Mouse (Mus musculus) lung, adult 18-20 months (tissue): ENCODE data around the gene Gpr55.

Source experiments
- DNase-seq, 2 experiments: peaks; one replicate each; pipeline ENCODE4 v3.0.0; 2022; ENCODE audit warnings: mixed read lengths in 2 of 2

Gpr55 gene

DNA sequence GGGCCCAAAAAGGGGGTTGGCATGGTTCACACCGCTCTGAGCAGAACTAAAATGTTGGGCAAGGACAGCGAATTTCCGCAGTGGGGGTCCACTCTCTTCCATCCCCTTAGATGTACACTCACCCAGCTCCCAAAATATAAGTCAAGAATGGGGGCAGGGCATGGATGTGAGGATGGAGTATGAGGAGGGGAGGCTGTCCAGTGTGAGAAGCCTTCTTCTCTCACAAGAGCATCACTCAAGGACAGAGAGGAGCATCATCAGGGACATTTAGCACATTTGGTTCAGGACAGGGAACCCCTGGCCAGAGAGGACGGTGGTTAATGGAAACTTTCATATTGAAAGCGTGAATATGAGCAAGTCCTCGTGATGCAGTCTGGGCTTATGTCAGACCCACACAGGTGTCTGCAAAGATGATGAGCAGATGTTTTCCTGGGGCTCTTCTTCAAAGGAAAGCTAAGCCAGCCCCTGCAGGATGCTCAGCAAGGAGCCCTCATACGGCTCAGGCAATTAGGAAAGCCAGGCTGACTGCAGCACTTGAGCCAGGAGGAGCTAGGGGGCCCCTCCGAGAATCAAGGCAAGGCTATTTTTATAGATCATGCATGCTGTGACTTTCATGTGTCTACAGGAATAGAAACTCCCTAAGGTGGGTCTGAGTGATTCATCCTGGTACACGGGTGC lies 2.7 kb downstream of the Gpr55 start:
- DNase-seq, result no peak

DNA sequence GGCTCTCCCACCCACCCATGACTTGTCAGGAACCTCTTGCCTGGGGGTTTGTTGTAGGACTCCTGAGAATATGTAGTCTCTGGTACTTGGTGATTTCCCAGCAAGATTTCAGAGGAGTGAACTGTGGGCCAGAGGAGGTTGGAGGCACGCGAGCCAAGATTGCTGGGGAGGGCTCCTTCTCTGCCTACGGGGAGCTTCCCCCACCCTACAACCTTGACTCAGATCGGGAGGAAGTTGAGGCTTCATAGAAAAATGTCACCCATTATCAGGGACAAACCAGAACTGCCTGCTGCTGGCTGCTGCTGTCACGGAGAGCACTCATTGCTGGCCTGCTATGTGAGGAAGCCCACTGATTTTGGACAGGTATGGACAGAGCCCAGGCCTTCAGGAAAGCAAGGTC lies 3.5 kb downstream of the Gpr55 start:
- DNase-seq, result no peak

DNA sequence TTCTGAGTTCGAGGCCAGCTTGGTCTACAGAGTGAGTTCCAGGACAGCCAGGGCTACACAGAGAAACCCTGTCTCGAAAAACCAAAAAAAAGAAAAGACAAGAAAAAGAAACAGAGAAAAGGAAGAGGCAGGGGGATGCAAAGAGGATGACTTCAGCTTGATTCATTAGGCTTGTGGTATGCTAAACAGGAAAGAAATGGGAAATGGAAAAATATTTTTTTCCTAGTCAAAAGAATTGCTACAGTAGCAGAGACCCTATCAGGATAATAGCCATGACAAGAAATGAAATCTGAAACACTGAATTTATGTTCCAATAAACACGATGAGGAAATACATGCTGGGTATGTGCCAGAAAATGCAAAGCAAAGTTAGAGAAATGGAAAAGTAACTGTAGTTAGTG lies 5.7 kb downstream of the Gpr55 start:
- no peak for DNase-seq

DNA sequence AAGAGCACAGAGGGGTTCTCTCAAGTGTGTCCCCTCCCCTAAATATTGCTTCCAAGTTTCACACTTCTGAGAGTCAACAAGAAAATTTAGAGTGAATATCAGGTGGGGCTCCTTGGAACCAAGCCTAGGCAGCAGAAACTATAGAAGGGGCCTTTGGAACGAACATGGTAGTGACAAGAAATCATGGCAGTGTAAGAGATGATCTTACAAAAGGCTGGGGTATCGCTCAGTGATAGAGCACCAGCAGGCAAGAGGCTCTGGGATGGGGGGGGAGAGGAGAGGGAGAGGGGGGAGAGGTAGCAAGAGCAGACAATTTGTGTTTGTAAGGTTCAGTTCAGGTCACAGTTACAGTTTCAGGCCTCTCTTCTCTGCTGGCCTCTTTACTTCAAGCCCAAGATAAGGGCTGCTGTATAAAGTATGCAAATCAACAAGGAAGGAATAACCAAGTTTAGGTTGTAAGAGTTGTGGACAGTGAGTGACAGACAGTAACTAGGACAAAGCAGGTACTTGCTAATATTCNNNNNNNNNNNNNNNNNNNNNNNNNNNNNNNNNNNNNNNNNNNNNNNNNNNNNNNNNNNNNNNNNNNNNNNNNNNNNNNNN lies 11.6 kb downstream of the Gpr55 start:
- no peak for DNase-seq

DNA sequence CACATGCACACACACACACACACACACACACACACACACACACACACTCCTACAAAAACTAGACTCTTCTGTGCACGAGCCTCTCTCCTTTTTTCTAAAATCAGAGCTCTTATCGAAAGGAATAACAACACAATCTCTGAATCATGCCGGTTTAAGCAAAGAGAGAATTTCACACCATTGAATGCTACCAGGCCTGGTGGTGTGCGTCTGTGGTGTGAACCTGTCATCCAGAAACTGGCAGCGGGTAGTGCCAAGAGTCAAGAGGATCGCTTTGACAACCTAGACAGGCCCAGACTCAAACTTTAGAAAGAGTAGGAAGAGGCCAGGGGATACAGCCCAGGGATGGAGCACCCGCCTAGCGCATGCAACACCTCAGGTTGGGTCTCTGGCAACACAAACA lies 18.5 kb downstream of the Gpr55 start:
- DNase-seq, result no peak

DNA sequence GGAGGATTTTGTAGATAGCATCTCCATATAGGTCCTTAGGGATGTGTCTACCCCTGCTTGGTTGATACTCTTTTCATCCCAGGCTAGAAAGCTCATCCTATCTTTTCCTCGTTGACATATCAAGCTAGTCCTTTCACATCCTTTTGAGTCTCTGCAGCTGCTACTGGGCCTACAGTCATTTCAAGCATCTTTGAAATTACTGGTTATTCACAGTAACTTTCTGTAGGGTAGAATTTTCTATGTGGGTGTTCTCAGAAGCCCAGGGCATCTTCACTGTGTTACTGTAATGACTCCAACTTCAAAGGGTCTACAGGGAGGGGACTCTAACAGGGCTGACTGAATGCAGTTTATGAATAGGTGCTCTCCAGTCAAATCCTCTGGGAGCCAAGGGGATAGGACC lies 23.5 kb downstream of the Gpr55 start:
- DNase-seq, result no peak

DNA sequence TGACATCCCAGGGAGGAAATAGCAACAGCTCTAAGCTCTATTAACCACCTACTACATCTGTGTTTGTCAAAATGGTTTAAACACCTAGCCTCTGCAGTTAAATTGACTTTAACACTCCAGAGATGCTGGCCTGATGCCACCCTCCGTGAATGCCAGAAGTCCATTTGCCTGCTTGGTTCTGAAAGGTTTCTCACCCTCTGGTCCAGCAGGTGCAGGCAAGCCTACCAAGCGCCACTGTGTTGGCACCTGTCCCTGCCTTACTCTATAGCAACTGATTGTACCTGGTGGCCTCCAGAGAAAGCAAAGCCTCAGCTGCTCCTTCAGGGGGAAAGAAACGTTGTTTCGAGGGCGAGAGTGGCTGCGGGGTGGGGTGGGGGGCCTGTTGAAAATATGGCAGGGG lies 24.5 kb downstream of the Gpr55 start:
- peak; percentile 7 to 9 for DNase-seq

DNA sequence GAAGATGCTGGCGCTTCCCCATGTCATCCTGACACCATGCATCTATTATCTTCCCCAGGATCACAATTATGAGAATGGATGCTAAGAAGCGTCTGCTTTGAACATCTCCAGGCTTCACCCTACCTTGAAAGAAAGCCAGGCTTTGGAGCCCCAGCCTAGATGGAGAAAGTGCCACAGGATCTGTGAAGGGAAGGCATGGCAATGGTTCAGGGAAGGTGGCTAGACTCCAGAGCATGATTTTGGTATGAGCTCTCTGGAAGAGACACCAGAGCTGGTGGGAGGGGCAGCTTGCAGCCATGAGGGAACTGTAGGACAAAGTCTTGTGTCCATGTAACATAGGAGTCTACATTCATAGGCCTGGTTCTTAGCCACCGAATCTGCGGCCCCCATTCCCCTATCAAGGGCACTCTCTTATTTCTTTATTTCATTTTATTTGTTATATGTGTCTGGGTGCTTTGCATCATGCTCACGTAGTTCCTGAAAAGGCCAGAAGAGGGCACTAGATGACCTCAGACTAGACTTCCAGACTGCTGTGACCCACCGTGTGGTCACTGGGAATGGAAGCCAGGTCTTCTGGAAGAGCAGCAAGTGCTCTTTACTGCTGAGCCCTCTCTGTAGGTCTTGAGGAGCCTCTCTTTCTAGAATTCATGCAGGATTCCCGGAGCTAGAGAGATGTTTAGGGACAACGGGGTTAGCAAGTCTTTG lies 25.5 kb downstream of the Gpr55 start:
- DNase-seq, result peak; percentile 36 to 54

DNA sequence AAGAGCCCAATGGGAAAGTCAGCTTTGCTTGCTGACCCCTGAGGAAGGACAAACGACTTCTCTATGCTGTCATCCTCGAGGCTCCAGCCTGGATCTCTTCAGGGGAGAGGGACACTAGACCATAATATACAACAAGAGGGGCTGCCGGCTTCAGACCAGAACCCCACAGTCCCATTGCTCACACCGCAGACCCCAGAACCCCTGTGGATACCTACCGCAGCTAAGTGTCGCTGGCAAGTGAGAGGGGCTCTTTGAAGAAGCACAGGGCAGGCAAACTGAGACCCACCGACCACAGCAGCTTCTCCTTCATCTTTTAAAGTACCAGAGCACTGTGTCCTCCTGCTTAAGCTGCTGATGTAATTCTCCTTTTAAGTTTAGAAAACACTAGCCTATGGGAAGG lies 26.2 kb downstream of the Gpr55 start:
- no peak for DNase-seq

DNA sequence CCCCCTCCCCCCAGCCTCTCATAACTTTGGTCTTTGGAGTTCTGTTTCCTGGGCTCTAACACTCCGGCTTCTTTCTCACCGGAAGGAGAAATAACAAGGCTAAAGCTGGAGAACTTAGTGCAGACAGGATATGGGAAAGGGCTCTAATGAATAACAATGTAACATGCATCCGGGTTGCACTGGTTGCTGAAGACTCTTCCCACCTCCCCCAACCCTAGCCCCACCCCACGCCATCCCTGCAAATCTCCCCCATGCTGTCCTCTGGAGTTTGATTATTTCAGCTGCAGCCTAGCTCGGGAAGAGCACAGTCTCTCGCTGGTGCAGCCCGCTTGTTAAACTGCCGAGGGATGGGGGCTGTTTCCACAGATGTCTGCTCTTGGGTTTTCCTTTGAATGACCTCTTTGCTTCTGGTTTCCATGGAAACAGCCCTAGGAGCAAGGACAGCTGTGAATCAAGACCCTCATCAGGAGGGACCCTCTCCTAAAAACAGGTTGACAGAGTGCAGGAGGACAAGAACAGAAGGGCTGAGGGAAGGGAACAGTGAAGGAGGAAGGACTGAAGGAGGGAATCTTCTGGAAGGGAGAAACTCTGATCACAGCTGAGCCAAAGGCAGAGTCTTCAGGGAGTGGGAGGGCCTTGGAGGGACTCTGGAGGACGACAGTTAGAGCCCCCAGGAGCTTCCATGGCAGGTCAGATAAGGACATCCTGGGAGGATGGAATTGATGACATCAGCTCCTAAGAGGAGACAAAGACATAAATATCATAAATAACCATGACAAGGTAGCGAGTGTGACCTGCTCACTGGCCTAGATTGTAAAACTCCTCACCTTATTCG lies 27.0 kb downstream of the Gpr55 start:
- no peak for DNase-seq

DNA sequence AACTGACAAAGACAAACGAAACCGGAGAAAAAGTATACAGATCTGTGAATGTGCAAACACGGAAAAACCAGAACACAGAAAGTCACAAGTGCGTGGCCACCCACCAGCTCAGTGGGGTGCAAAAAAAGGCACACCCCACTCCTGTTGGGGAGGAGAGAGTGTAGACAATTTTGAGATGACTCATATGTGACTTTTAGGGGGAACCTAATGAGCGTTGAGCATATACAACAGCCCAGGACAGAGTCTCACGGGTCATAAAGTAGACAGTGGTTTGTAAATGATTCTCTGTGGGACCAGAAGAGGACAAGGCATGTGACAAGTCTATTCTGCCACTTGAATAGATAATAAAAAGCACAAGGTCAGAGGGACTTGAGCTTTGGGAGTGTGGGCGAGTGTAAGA lies 27.6 kb downstream of the Gpr55 start:
- DNase-seq, result no peak

DNA sequence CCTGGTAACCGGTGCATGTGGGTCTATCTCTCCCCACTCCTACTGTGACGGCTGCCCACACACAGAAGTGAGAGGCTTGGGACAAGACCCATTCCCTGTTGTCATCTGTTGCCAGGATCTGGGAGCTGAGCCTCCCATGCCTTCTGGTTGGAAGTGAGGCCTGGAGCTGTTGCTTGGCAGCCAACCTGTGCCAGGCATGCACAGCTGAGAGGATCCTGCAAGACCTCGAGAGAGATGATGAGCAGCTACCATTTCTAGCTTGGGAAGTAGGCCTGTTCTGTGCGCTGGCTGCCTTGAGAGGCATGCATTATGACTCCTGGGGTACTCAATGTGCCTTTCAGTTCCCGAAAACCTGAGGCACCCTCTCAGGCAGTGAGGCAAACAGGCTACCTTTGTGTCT lies 29.6 kb downstream of the Gpr55 start:
- DNase-seq, result no peak

DNA sequence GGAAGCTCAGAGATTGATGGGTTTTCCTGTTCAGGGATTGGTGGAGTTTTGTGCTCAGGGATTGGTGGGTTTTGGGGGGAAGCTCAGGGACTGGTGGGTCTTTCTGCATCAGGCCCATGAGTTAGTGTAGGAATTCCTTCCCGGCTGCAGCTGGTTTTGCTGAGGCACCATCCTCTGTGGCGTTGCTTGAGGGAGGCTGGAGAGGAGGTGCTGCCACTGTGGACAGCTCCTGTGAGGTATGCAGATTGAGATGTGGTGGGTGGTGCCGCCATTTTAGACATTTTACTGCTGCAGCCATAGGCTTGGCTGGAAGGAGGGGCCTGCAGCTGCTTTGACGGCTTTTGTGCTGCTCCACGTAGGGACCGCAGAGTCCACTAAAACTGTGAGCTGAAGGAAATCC lies 31.4 kb downstream of the Gpr55 start:
- DNase-seq, result no peak

DNA sequence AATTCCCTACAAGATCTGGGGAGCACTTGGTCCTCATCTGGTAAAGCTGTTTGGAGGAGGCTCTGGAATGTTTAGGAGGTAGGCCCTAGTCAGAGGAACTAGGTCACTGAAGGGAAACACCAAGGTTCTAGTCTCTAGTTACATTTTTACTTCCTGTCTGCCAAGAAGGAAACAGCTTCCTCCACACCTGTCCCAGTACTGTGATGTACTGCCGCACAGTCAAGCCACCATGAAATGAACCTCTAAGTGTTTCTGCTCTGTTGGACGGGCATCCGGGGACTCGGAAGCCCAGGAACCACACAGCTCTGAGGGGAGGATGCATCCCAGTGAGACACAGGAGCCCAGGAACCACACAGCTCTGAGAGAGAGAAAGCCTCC lies 32.1 kb downstream of the Gpr55 start:
- no peak for DNase-seq

DNA sequence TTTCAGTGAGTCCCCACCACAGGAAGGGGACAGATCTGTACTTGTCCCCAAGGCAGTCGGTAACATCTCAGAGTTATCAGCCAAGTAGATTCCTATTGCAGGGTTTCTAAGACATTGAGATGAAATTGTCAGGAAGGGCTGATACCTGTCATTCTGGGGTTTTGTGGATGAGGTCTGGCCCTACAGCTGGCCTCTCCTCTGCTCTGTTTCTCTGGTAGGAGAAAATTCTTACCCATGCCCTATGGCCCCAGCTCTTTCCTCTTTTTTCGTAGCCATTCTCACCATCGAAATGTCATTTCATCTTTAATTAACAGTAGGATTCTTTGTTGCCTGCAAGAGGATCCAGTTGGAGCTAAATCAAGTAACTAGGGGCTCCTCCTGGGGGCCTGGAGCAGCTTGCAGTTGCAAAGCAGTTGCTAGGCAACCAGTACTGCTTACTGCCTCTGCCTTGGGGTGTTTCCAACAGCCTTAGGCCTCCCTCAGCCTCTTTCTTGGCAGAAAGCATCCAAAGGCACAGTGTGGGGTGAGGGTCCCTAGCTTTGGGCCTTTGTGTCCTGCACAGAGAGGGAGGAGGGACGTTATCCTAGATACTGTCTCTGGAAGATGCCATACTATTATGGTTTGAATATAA lies 32.6 kb downstream of the Gpr55 start, which contains the start of gene 4933407L21Rik:
TSS of gene 4933407L21Rik (plus strand) at position 427 of the 631 bp plus-strand sequence.
- DNase-seq, result no peak

DNA sequence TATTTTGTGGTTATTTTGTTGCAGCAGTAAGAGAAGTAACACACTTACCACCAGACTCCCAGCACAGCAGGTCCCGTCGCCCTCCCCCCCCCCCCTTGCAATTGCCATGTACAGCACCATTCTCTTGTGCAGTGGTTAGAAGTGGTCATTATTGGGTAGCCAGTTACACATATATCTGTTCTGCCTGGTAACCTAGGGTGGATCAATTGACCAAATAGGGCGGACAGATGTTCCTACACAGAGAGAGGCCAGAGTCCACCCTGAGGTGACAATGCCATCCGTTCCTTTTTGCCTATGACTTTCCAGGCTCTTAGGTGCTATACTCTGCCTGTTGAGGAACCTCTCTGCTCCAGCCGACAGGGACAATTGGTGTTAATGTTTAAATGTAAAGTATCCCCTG lies 35.6 kb downstream of the Gpr55 start:
- DNase-seq, result no peak

DNA sequence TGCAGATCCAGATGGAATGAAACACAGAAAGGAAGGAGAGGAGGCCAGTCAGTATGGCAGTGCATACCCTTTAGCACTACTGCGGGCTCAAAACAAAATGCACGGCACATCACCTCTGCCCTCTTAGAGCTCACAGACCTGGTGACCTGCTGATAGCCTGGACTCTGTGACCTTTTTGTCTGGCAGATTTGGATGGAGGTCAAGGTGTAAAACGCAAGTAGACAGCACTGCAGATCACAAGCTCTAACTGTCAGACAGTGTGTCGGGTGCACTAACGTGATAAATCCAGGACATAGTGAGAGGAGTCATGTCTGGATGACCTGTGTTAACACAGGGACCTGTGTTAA lies 38.0 kb downstream of the Gpr55 start:
- DNase-seq, result no peak

DNA sequence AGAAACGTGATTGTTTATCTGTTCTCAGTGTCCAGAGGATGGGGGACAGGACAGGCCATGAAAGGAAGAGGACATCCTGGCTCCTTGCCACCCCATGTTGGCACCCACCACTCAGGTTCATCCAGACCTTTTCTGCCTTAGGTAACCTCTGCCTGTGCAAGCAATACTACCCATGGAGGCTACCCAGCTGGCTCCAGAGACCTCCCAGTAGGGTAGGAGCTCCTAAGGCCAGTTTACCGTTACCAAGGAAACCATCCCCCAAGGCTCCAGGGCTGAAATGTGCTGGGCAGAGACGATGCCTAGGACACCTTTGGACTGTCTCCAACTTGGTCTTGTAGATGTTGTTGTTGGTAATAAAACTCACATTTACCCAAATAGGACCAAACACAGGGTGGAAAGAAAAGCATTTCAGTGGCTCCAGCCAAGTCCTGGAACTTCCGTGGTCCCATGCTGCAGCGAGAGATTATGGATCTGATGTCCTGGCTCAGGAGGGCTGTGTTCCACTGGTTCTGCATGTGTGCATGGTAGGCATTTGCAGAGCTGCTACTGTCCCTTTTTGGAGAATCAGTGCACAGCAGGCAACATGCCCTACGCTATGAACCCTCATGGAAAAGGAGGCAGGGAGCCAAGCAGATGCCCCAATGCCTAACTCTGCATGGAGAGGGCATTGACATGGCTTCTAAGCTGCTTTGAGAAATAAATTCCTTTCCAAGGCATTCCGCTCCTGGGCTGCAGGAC lies 38.5 kb downstream of the Gpr55 start:
- DNase-seq, result no peak

DNA sequence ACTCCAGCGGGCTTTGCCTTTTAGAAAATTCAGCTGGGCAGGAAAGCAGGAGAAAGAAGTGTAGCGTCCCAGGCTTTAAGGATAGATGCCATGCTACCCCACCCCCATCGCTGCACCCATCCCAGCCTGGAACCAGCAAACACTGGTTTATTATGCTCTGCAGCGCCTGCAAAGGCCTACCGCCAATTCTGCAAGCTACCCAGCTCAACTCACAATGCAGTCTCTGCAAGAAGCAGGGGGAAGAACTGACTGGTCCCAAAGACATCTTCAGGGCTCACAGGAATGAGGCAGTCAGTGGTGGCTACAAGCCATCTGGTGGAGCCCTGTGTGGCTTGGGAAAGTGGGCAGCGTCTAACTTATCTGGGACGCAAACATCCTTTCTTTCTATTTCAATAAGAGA lies 39.1 kb downstream of the Gpr55 start:
- no peak for DNase-seq

DNA sequence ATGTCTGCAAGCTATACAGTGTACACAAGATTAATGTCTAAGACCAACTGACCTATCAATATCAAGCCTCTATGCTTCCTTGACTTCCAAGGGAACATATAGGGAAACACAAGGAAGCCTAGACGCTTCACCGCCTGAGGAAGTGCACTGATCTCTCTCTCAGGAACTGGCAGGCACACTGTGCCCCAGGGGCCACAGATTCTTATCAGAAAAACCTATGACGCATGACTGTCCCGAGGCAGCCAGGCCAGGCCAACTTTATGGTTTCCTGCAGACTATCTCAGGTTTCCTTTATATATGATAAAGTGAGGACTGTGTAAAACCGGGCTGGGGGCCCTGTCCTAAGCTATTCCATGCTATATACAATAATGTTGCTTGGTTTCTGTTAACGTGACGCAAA lies 41.2 kb downstream of the Gpr55 start:
- no peak for DNase-seq

DNA sequence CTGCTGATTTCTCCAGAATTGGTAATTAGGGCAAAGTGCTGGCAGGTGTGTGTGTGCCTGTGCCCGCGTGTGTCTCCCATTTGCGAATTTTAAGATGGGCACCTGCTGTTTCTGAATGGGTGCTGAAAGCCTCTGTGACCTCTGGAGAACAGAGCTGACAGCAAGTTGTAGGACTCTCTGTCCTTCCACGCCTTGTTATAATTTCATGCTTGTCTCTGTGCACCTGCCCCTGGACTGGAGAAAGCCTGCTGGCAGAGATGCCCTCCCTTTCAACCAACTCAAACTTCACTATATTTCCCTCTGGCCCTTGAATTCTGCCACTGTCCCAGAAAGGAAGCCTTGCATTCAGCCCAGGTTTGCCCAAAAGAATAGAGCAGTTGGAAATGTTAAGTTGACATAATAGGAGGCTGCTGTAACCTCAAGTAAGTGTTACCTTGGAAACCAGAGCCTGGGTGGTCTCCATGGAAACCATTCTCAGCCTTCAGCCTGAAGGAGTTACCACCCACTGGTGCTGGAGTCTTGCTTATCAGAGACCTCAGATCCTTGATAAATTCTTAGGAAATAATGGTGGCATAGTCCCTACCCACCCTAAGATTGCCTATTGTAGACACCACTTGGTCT lies 43.9 kb downstream of the Gpr55 start:
- DNase-seq, result no peak

DNA sequence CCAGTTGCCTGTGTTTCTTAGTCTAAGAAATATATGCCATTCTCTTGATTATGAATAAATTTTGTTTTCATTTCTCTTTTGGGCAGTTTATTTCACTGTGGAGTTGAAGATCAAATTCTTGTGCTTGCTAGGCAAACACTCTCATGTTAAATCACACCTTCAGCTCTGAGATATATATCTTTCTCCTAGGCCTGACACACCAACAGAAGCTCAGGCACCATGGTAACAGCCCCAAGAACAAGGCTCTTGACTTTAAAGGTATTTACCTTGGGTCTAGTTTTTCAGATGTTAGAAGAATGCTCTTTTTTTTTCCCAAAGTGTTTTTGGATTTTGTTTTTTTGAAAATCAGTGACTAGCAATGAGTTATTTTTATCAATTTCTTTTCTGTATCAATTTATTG lies 44.9 kb downstream of the Gpr55 start:
- DNase-seq, result no peak
